Mouse (Mus musculus) macrophage (primary cell): Measurements from ENCODE around the gene Casp3. TPM values are rescaled to one million over a fixed set of nuclear protein-coding genes. Genes with fewer than 3 reads are reported as not detected.
A peak's percentile ranks its signal among the peaks of the same experiment; 100 is the strongest.

Experiments
- H3K27ac ChIP-seq: fragments of 350-480 bp; formaldehyde crosslinking; 2 replicates; pipeline ENCODE4 v1.9.0; 2021
- H3K36me3 ChIP-seq: fragments of 350-480 bp; formaldehyde crosslinking; 2 replicates; pipeline ENCODE4 v1.9.0; 2021; ENCODE audit errors: inconsistent target
- H3K4me3 ChIP-seq: fragments of 350-480 bp; formaldehyde crosslinking; 2 replicates; pipeline ENCODE4 v1.9.0; 2021; ENCODE audit errors: inconsistent target
- H3K79me2 ChIP-seq: fragments of 350-480 bp; formaldehyde crosslinking; 2 replicates; pipeline ENCODE4 v1.9.0; 2021; ENCODE audit errors: inconsistent target
- WGBS: methylation state at CpG from one replicate; pipeline ENCODE4 v1.1.7; 2026; ENCODE audit warnings: inconsistent platforms; ENCODE audit not compliant: missing documents; 5-methylcytosine and 5-hydroxymethylcytosine counted together
- polyA plus RNA-seq: library from polyadenylated mRNA; stranded (reverse); fragments of 250-400 nt; gene quantifications from 3 replicates; pipeline ENCODE4 v1.2.4, GENCODE M21; 2018; ENCODE audit warnings: inconsistent platforms

Casp3 gene
- polyA plus RNA-seq, 1 experiment from 2014 or later = 32.2 TPM

DNA sequence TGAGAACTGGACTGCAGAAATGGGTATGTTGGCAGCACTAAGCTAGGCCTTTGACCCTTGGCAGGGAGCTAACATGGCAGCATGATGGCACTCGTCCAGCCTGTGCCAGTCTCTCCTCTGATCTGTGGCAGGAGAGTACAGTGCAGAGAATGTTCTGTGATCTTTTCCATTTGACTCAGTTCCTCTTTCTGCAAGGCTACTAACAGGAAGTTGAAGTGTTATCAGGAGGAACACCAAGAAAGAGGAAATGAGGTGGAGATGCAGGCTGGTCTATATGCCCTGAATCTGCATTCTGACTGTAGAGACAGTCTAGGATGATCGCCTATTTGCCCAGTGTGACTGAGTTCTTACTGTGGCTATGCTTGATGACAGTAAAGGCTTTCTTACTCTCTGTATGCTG lies 21.5 kb upstream of the Casp3 start:
- 5% methylated on average over 2 of the region's 2 CpGs for WGBS

DNA sequence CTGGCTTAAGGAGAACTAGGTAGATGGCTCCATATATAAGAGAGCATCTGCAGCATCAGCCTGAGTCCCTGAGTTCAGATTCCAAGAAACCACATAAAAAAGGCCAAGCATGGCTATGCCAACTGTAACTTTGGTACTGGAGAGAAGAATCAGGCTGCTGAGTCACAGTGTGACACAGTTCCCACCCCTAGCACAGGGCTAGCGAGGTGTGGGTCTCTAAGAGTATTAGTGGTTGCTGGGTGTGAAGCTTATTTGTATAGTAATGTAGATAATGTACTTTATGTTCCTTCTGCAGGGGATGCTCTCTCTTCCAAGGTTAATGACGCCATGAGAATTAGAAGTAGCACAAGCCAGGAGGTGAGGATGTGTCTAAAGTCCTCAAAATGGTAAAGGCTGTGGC lies 20.6 kb upstream of the Casp3 start:
- 79% methylated on average over 2 of the region's 2 CpGs for WGBS
- H3K4me3 ChIP-seq = no peak overlapping the region
- no peaks in the 10 kb centered on the region for H3K79me2 ChIP-seq
- peak overlapping the region; percentile 75 for H3K27ac ChIP-seq
- H3K36me3 ChIP-seq = no peaks in the 10 kb centered on the region

More for the DNA sequence above, 21.5 kb upstream of the Casp3 start:
- H3K4me3 ChIP-seq = no peak overlapping the region
- H3K27ac ChIP-seq = peak overlapping the region; percentile 75
- H3K36me3 ChIP-seq = no peaks in the 10 kb centered on the region
- no peaks in the 10 kb centered on the region for H3K79me2 ChIP-seq

DNA sequence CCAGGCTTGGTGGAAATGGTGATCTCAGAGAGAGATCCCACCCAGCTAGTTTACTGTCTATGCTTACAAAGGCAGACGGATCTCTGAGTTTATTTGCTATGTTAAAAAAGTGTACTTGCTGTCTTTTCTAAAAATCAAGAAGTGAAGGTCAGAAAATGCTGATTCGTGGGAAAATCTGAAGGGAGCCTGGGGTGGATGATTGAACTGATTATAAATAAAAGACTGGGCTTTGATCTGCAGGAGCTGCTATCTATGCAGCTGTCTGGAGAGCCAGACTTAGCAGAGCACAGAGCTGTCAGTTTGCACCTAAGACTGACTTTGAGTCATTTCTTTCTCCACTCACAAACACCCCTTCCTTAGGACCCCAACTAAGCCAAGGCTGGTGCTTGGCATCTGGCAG lies 19.7 kb upstream of the Casp3 start:
- Histone ChIP-seq H3K36me3 (no peaks in the 10 kb centered on the region), H3K4me3 (no peak overlapping the region), H3K27ac (no peak overlapping the region), H3K79me2 (no peaks in the 10 kb centered on the region)
- WGBS = 88% methylated on average over 2 of the region's 2 CpGs

DNA sequence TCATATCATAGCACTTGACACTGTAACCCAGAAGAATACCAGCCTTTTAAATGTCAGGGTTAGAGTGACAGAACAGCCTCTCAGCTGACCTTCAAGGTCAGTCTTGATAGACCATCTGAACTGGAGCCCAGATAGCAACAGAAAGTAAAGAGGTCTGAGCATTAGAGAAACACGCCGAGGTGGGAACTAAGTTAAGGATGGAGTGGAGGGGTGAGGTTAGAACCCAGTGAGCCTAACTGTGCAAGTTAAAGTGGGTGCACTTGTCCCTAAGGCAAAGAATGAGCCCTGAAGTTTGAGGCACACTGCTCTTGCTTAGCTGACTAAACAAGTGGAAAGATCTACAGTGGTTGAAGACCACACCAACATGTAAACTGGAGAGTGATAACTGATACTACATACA lies 19.0 kb upstream of the Casp3 start:
- no peak overlapping the region for H3K27ac ChIP-seq
- no peak overlapping the region for H3K4me3 ChIP-seq
- 88% methylated on average over 2 of the region's 2 CpGs for WGBS
- no peaks in the 10 kb centered on the region for H3K36me3 ChIP-seq
- no peaks in the 10 kb centered on the region for H3K79me2 ChIP-seq

DNA sequence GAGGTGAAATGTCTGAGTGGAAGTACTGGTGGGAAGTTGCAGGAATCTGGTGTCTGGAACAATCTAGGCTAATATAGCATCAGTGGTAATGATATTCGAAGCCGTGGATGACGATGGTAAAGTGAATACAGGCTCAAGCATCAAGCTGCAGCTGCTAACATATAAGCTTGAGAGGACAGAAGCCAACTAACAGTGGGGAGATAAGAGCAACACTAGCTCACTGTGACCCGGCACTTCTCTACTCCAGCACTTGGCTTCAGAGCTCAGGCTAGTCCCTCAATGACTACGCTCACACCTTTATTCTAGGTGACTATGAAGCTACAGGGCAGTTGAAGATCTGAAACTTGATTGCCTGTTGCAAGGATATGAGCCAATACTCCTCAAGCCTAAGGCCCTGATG lies 18.3 kb upstream of the Casp3 start:
- 95% methylated on average over 5 of the region's 5 CpGs for WGBS
- no peak overlapping the region for H3K27ac ChIP-seq
- H3K4me3 ChIP-seq = no peak overlapping the region
- H3K79me2 ChIP-seq = no peaks in the 10 kb centered on the region
- no peaks in the 10 kb centered on the region for H3K36me3 ChIP-seq

DNA sequence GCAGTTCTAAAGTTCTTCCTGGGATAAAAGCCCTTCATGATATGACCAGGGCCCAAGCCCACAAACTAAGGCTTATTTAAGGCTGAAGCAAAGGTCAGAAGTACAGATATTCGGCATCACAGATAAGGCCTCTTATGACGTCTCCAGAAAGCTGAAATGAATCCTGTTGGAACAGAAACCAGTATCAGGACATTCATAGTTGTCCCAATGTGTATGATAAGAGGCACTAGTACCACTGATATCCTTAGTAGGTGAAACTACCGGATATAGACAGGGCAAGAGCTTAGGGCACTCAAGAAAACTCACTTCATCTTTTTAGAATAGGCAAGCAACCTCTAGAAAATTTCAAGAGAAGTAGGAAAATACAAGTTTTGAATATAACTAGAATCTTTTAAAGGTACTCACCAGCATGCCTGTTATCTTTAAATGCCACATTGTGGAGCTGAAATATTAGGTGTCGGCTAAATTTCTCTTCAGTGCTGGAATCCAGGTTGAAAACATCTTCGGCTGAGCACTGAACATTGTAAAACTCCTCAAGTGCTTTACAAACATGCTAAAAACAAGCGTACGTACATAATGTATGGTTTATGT lies 17.7 kb upstream of the Casp3 start:
- 97% methylated on average over 7 of the region's 7 CpGs for WGBS

DNA sequence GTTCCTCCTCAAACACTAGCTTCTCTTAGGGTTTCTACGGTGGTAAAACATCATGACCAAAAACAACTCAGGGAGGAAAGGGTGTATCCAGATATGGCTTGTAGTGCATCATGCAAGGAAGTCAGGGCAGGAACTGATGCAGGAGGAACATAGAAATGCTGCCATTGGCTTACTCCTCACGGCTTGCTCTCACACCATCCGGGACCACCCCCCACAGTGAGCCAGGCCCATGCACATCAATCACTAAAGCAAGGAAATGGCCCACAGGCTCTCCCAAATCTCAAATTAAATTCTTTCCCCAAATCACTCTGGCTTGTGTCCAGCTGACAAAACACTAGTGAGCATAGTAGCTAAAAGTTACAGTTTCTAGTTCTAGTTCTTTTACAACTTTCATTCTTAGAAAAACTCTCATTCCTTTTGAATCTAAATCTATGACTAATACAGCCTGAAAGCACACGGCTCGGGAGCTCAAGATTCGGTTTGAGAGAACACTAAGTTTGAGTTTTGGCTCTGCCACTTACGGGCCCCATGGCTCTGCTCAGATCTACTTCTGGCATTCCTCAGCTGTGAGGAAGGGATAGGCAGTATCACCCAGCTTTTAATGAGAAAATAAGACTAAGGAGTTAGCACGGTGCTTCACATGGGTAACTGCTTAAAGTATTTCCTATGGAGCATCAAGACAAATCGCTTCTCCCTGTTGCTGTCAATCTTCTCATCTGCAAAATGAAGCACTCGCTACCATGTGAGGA lies 16.0 kb upstream of the Casp3 start:
- no peak overlapping the region for H3K27ac ChIP-seq
- WGBS = 66% methylated on average over 10 of the region's 10 CpGs
- peaks cover 3% of the 10 kb centered on the region; the same call in 1 of the 2 replicates for H3K36me3 ChIP-seq
- H3K79me2 ChIP-seq = no peaks in the 10 kb centered on the region
- no peak overlapping the region for H3K4me3 ChIP-seq

More for the DNA sequence above, 17.7 kb upstream of the Casp3 start:
- H3K79me2 ChIP-seq = no peaks in the 10 kb centered on the region
- H3K4me3 ChIP-seq = no peak overlapping the region
- H3K36me3 ChIP-seq = no peaks in the 10 kb centered on the region
- H3K27ac ChIP-seq = no peak overlapping the region

DNA sequence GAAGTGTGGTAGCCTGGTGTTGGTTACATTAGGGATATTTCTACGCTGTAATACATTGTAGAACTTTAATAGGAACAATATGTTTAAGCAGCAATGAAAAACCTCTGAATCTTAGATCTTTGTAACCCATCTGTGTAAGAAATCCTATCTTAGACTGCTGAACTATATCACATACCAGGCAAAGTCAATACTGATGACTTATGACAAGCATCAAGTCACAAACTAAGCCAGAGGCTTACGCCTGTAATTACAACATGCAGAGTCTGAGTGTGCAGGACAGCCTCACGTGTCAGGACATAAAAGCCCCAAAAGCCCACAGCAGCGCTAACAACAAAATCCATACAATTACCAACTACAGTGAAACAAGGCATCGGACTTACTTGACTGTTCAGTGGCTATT lies 13.5 kb upstream of the Casp3 start:
- Histone ChIP-seq H3K27ac (no peak overlapping the region), H3K36me3 (peaks cover 3% of the 10 kb centered on the region; the same call in 1 of the 2 replicates), H3K79me2 (no peaks in the 10 kb centered on the region), H3K4me3 (no peak overlapping the region)
- 96% methylated on average over 5 of the region's 5 CpGs for WGBS

DNA sequence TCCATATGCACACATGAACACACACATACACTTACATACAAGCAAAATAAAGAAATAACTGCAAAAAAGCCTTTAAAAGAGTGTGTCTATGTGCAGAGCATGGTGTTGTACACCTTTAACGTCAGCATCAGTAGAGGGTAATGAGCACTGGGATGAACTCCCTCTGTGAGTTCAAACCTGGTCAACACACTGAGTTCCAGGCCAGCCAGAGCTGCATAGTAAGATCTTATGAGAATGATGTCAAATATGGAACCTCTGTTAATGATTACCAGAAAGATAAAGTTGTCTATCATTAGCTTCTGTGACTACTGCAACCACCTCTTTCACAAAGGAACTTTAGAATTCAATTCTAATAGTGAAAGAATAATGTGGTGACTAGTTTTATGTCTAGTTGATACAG lies 10.2 kb upstream of the Casp3 start:
- no peaks in the 10 kb centered on the region for H3K79me2 ChIP-seq
- no peak overlapping the region for H3K27ac ChIP-seq
- 92% methylated on average over 1 of the region's 1 CpGs for WGBS
- H3K36me3 ChIP-seq = peaks cover 12% of the 10 kb centered on the region; the same call in 1 of the 2 replicates
- H3K4me3 ChIP-seq = no peak overlapping the region

DNA sequence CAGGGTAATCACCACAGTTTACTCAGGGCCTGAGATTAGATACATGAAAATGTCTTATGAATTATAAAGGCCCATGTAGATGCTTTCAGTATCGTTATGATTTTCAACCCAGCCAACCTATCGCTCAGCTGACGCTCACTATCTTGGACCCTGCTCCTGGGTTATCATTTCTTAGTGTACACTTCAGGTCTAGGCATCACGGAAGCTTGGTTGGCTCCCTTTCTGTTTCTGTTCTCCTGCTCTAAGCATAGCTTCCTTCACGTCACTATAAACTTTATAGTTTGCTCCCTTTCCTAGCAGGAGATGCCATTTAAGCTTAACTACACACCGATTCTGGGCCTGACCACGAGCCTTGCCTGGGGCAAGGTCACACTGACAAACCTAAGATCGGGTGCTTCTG lies 5.5 kb upstream of the Casp3 start:
- WGBS = 94% methylated on average over 8 of the region's 8 CpGs

DNA sequence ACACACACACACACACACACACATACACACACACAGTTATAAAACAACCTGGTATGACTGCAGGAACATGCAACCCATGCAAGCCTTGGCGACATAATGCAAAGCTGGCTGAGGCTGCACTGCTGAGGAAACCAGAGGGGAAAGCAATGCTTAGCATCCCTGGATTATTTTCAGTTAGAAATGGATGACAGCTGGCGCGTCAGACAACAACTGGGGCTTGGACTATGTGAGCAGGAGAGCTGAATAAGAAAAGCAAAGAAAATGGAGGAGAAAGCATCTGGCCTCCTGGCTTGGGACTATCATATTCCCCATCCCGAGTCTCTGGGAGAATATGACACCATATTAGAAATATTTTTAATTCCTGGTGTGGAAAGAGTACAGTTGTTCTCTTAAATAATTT lies 4.2 kb upstream of the Casp3 start:
- Histone ChIP-seq H3K36me3 (0 out of 2 replicates have a peak, but pooled peaks cover 9% of the 10 kb centered on the region), H3K27ac (no peak overlapping the region)
- 95% methylated on average over 4 of the region's 4 CpGs for WGBS

More for the DNA sequence above, 5.5 kb upstream of the Casp3 start:
- no peak overlapping the region for H3K27ac ChIP-seq
- H3K79me2 ChIP-seq = no peaks in the 10 kb centered on the region; the same call in 1 of the 2 replicates
- 0 out of 2 replicates have a peak, but pooled peaks cover 9% of the 10 kb centered on the region for H3K36me3 ChIP-seq
- H3K4me3 ChIP-seq = no peak overlapping the region

DNA sequence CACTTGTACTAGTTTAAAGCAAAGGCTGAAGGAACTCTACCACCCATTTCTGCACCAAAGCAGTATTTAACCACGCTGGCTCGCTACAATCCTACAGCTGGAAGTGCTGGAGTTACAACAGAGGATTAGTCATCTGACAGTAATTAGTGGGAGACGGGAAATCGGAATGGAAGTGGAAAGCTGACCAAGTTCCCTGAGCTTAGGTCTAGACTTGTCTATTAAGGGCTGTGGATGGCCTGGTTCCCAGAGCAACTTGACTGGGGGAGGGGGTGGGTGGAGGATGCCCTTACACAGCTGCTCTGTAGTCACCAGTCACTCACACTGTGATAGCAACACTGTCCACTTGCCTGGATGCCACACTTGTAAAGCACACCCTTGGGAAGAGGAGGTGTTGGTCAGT lies 3.7 kb upstream of the Casp3 start:
- Histone ChIP-seq H3K4me3 (no peak overlapping the region), H3K36me3 (0 out of 2 replicates have a peak, but pooled peaks cover 9% of the 10 kb centered on the region), H3K27ac (no peak overlapping the region), H3K79me2 (peaks cover 7% of the 10 kb centered on the region; the same call in 1 of the 2 replicates)
- 86% methylated on average over 4 of the region's 4 CpGs for WGBS

More for the DNA sequence above, 4.2 kb upstream of the Casp3 start:
- H3K4me3 ChIP-seq = no peak overlapping the region
- peaks cover 3% of the 10 kb centered on the region; the same call in 1 of the 2 replicates for H3K79me2 ChIP-seq

DNA sequence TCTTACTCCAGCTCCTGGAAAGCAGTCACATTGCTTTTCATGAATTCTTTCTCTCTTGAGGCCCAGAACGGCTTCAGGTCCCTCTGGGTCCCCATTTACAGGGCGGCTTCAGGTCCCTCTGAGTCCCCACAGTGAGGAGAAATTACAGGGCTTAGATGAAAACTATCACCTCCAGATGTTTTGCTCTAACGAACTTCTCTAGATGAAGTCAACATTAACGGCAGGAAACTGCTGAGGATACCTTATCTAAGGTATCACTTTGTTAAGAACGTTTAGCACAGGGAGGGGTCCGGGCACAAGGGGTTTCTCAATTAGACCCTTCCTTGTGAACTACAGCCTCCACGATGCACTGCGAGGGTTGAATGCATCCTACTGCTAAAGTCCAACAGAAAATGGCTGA lies 1.2 kb upstream of the Casp3 start:
- no peaks in the 10 kb centered on the region for H3K36me3 ChIP-seq
- H3K79me2 ChIP-seq = peaks cover 33% of the 10 kb centered on the region; the same call in 1 of the 2 replicates
- WGBS = 80% methylated on average over 8 of the region's 8 CpGs
- H3K4me3 ChIP-seq = peak overlapping the region; percentile 67; the same call in 1 of the 2 replicates
- no peak overlapping the region for H3K27ac ChIP-seq

DNA sequence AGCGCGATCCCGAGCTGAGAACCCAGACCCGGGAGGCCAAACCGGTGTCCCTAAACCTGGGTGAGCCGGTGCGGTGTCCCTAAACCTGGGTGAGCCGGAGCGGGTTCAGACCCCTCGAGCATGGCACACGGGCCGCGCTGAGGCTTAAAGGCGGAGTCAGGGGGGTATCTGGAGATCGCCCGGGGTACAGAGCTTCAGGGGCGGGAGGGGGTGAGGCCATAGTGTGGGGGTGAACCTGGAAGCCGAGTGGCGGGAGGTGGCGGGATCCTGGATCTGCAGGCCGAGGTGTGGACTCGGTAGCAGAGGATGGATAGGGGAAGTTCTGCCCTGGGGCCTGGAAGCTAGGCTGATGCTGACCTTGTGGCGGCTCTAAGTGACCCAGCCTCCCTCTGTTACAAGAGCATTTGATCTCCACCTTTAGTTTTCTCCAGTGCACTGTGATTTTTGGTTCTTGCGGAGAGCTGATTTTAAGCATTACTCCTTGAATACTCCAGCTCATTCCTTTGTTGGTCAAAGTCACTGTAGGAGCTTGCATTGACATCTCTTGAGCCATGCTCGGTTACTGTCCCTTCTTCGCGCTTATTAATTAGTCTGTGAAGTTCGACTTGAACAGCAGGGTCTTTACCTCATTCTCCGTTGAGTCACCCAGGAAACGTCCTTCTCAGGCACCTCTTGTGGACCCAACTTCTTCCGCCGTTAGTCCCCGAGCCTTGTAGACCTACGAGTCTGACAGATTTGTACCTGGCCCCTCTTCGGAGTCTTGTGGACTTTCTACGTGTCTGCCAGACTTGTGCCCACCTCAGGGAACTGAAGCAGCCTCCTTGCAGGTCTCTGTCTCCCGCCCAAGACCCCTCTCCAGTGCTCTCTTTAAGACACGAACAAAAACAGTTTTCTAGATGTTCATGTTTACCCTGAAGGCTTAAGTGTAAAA lies 864 bp downstream of the Casp3 start:
- WGBS = 1% methylated on average over 38 of the region's 38 CpGs
- Histone ChIP-seq H3K27ac (peak overlapping the region; percentile 53), H3K36me3 (no peaks in the 10 kb centered on the region), H3K79me2 (peaks cover 53% of the 10 kb centered on the region; the same call in 1 of the 2 replicates), H3K4me3 (peak overlapping the region; percentile 67)
